Mouse (Mus musculus) small intestine, adult 2 months (tissue): ENCODE results near the gene Odf3l1. TPM values are rescaled to one million over a fixed set of nuclear protein-coding genes. Genes with fewer than 3 reads are reported as not detected.

ENCODE experiments used
- H3K27ac ChIP-seq: fragments of 200-500 bp; 2 replicates; pipeline ENCODE4 v1.5.1; 2012; ENCODE audit warnings: low read depth, low read length, control low read depth, inconsistent platforms; ENCODE audit not compliant: insufficient read depth
- H3K27me3 ChIP-seq: fragments of 200-500 bp; 2 replicates; pipeline ENCODE4 v1.6.1; 2012; ENCODE audit warnings: mild to moderate bottlenecking, moderate library complexity, low read length, inconsistent platforms; ENCODE audit not compliant: control insufficient read depth, insufficient read depth
- H3K36me3 ChIP-seq: fragments of 200-500 bp; 2 replicates; pipeline ENCODE4 v1.6.1; 2012; ENCODE audit warnings: mild to moderate bottlenecking, low read length, control low read depth, inconsistent platforms; ENCODE audit not compliant: control insufficient read depth, insufficient read depth
- H3K4me1 ChIP-seq: fragments of 200-500 bp; 2 replicates; pipeline ENCODE4 v1.6.1; 2012; ENCODE audit warnings: low read length, inconsistent platforms, mixed read lengths; ENCODE audit not compliant: control insufficient read depth, insufficient read depth, insufficient read length
- H3K4me3 ChIP-seq: fragments of 200-500 bp; 2 replicates; pipeline ENCODE4 v1.5.1; 2012; ENCODE audit warnings: low read depth, mild to moderate bottlenecking, control low read depth, inconsistent platforms, low read length, moderate library complexity
- CTCF ChIP-seq: fragments of 200-500 bp; IDR thresholded peaks from 2 replicates; pipeline ENCODE4 v1.5.1; 2012; ENCODE audit warnings: low read depth, mild to moderate bottlenecking, control low read depth, inconsistent platforms, low read length, moderate library complexity, mixed read lengths; ENCODE audit not compliant: insufficient replicate concordance, insufficient read length; ENCODE audit errors: extremely low read depth
- POLR2A ChIP-seq: fragments of 200-500 bp; IDR thresholded peaks from 2 replicates; pipeline ENCODE4 v1.6.1; 2012; ENCODE audit warnings: low read depth, mild to moderate bottlenecking, control low read depth, inconsistent platforms, low read length, moderate library complexity
- WGBS: fragments of 180-500 bp; shearing (Covaris S2); methylation state at CpG from one replicate; pipeline ENCODE4 v1.1.7; 2018; 5-methylcytosine and 5-hydroxymethylcytosine counted together
- polyA plus RNA-seq: library from polyadenylated mRNA; depleted of rRNA; stranded (reverse); fragments of >200 nt; gene quantifications from 2 replicates; pipeline ENCODE4 v1.2.3, GENCODE M21; 2012

Odf3l1 gene
- polyA plus RNA-seq, 1 experiment, result 2.3 TPM

GRCm38 (mm10) chr9:56889817-56890216, 25.3 kb upstream of the Odf3l1 start:
- H3K27me3 ChIP-seq, result no peaks in the 10 kb centered on the region
- peak; percentile 80; the same call in 1 of the 2 replicates for TF ChIP-seq CTCF
- no peak for TF ChIP-seq POLR2A

GRCm38 (mm10) chr9:56887581-56887980, 23.1 kb upstream of the Odf3l1 start:
- no peak for TF ChIP-seq CTCF
- TF ChIP-seq POLR2A, result no peak
- H3K4me3 ChIP-seq, result no peak overlapping the region
- H3K27me3 ChIP-seq, result no peaks in the 10 kb centered on the region
- no peak overlapping the region for H3K27ac ChIP-seq
- 89% methylated on average over 16 of the region's 16 CpGs for WGBS
- H3K36me3 ChIP-seq, result no peaks in the 10 kb centered on the region
- H3K4me1 ChIP-seq, result peaks cover 5% of the 10 kb centered on the region

More at GRCm38 (mm10) chr9:56889817-56890216, 25.3 kb upstream of the Odf3l1 start:
- no peaks in the 10 kb centered on the region for H3K36me3 ChIP-seq
- H3K4me1 ChIP-seq, result peaks cover 3% of the 10 kb centered on the region; the same call in 1 of the 2 replicates
- 10% methylated on average over 14 of the region's 14 CpGs for WGBS
- H3K4me3 ChIP-seq, result 0 out of 2 replicates have a peak overlapping the region, but pooled peaks have one; percentile 18
- H3K27ac ChIP-seq, result no peak overlapping the region

DNA sequence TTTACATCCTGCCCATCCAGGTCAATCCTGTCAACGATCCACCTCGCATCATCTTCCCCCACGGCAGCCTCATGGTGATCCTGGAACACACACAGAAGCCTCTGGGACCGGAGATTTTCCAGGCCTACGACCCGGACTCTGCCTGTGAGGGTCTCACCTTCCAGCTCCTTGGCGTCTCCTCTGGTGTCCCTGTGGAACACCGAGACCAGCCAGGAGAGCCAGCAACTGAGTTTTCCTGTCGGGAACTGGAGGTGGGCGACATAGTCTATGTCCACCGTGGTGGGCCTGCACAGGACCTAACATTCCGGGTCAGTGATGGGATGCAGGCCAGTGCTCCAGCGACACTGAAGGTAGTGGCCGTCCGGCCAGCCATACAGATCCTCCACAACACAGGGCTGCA, 22.1 kb upstream of the Odf3l1 start:
- Histone ChIP-seq H3K36me3 (no peaks in the 10 kb centered on the region), H3K27ac (no peak overlapping the region)
- 89% methylated on average over 15 of the region's 15 CpGs for WGBS

GRCm38 (mm10) chr9:56886113-56886512, 21.6 kb upstream of the Odf3l1 start:
- H3K4me1 ChIP-seq, result peaks cover 5% of the 10 kb centered on the region
- 52% methylated on average over 13 of the region's 13 CpGs for WGBS
- TF ChIP-seq POLR2A (no peak), CTCF (peak; percentile 7; the same call in 1 of the 2 replicates)
- no peak overlapping the region for H3K4me3 ChIP-seq
- no peaks in the 10 kb centered on the region for H3K36me3 ChIP-seq
- H3K27me3 ChIP-seq, result no peaks in the 10 kb centered on the region
- no peak overlapping the region for H3K27ac ChIP-seq

More for the DNA sequence above, 22.1 kb upstream of the Odf3l1 start:
- Histone ChIP-seq H3K4me1 (peaks cover 5% of the 10 kb centered on the region), H3K27me3 (no peaks in the 10 kb centered on the region), H3K4me3 (no peak overlapping the region)
- TF ChIP-seq POLR2A (no peak), CTCF (no peak)

DNA sequence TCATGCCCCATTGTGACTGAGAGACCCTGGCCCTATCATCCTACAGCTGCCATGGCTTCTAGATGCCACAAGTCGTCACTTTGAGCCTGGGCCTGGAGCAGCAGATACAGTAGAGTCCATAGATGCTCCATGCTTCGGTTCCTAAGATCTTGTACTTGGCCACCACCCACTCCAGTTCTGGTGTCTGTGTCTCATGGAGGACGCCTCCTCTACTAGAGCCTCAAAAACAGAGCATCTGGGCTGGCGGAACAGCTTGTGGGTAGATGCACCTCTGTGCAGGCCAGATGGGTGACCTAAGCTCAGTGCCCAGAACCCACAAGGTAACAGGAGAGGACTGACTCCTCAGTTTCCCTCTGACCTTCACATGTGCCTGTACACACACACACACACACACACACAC, 19.8 kb upstream of the Odf3l1 start:
- no peak for TF ChIP-seq CTCF
- no peak for TF ChIP-seq POLR2A

DNA sequence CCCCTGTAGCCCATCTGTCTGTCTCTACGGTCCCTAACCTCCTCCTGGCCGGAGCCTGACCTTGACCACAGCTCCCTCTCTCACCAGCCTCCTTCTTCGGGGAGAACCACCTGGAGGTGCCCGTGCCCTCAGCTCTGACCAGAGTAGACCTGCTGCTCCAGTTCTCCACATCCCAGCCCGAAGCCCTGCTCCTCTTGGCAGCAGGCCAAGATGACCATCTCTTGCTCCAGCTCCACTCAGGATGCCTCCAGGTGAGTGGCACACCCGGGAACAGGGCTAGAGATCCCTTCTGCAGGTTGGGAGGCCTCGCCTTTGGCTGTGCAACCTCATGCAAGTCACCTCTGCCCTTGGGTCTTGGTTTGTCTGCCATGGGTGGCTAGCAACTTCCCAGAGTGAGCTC, 19.0 kb upstream of the Odf3l1 start:
- 50% methylated on average over 7 of the region's 7 CpGs for WGBS
- no peak overlapping the region for H3K27ac ChIP-seq
- H3K27me3 ChIP-seq, result no peaks in the 10 kb centered on the region
- H3K4me3 ChIP-seq, result no peak overlapping the region
- no peak for TF ChIP-seq CTCF
- no peak for TF ChIP-seq POLR2A
- H3K4me1 ChIP-seq, result peaks cover 2% of the 10 kb centered on the region
- H3K36me3 ChIP-seq, result no peaks in the 10 kb centered on the region

More for the DNA sequence above, 19.8 kb upstream of the Odf3l1 start:
- no peaks in the 10 kb centered on the region for H3K27me3 ChIP-seq
- H3K4me1 ChIP-seq, result peaks cover 2% of the 10 kb centered on the region
- H3K4me3 ChIP-seq, result no peak overlapping the region
- no peak overlapping the region for H3K27ac ChIP-seq
- 88% methylated on average over 4 of the region's 4 CpGs for WGBS
- no peaks in the 10 kb centered on the region for H3K36me3 ChIP-seq

DNA sequence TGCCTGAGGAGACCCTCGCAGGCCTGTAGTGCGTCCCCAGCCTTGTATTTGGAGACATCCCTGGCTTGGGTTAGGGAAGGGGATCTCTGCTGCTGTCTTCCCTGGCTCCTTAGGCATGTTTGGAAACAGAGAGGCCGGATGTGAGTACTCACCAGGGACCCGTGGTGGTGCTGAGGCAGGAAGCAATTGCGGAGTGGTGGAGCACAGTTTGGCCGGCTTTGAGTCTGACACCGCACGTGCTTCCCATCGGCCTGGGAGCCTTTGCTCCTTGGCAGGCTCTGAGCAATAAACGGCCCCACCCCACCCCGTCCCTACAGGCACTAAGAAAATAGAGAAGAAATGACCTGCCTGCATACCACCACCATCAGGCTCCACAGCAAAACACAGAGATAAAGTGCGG, 18.3 kb upstream of the Odf3l1 start:
- no peaks in the 10 kb centered on the region for H3K27me3 ChIP-seq
- TF ChIP-seq CTCF (no peak), POLR2A (no peak)
- 27% methylated on average over 12 of the region's 12 CpGs for WGBS
- peaks cover 2% of the 10 kb centered on the region for H3K4me1 ChIP-seq
- H3K4me3 ChIP-seq, result no peak overlapping the region
- no peaks in the 10 kb centered on the region for H3K36me3 ChIP-seq
- no peak overlapping the region for H3K27ac ChIP-seq

DNA sequence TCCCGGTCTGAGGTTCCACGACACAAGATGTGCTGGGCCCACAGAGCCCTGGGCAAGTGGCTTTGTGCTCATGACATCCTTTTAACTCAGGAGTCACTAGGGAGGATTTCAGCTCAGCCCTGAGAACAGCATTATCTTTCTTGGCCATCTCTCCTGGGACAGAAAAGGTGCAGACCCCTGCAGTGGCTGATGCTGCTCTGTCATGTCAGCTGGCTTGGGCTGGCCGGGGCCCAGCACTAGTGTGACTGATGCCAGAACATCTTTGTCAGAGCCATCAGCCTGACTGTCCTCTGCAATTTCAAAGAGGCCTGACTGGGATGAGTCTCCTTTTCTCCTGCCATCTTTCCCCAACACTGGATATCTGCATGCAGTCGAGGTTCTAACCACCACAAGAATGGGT, 17.8 kb upstream of the Odf3l1 start:
- Histone ChIP-seq H3K27me3 (no peaks in the 10 kb centered on the region), H3K4me1 (peaks cover 2% of the 10 kb centered on the region), H3K27ac (no peak overlapping the region), H3K36me3 (no peaks in the 10 kb centered on the region), H3K4me3 (no peak overlapping the region)
- 76% methylated on average over 4 of the region's 4 CpGs for WGBS
- no peak for TF ChIP-seq CTCF
- TF ChIP-seq POLR2A, result no peak
